Mouse (Mus musculus) spleen, adult 2 months (tissue): Measurements from ENCODE around the gene Bend7.

ENCODE experiments used
- CTCF ChIP-seq: fragments of 200-500 bp; IDR thresholded peaks from 2 replicates; pipeline ENCODE4 v1.5.1; 2011; ENCODE audit warnings: mild to moderate bottlenecking, inconsistent platforms; ENCODE audit not compliant: insufficient read depth, insufficient read length, insufficient replicate concordance; ENCODE audit errors: extremely low read depth
- POLR2A ChIP-seq: fragments of 200-500 bp; IDR thresholded peaks from 2 replicates; pipeline ENCODE4 v1.6.1; 2011; ENCODE audit warnings: low read depth, low read length, inconsistent platforms

DNA sequence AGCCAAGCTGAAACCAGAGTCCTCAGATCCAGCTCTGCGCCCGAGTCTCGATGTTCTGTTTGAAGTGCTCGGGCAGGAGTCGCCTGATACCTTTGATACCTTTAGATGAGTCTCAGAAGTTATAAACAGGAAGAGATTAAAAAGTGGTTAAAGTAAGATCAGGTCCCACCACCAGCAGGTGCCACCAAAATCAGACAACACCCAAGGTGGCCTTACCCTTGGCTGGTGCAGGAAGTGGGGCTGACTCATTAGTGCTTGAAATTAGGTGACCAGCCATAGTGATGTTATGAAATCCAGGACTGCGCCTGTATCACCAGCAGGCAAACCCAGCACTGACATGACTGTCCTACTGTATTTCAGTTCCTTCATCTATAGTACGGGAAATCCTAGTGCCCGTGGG lies 47.9 kb upstream of the Bend7 start:
- no peak for TF ChIP-seq POLR2A
- no peak for TF ChIP-seq CTCF
